Mouse (Mus musculus): Measurements from ENCODE around the gene Nap1l1. TPM values are rescaled to one million over a fixed set of nuclear protein-coding genes. Genes with fewer than 3 reads are reported as not detected.
A peak's percentile ranks its signal among the peaks of the same experiment; 100 is the strongest.
"Not testable (repeated sequence)": the region's sequence is repeated elsewhere in the genome, so short reads cannot be mapped to it uniquely, and the experiment has no call there.

Nap1l1 gene
- total RNA-seq, 1 experiment from 2014 or later = 307 TPM

DNA sequence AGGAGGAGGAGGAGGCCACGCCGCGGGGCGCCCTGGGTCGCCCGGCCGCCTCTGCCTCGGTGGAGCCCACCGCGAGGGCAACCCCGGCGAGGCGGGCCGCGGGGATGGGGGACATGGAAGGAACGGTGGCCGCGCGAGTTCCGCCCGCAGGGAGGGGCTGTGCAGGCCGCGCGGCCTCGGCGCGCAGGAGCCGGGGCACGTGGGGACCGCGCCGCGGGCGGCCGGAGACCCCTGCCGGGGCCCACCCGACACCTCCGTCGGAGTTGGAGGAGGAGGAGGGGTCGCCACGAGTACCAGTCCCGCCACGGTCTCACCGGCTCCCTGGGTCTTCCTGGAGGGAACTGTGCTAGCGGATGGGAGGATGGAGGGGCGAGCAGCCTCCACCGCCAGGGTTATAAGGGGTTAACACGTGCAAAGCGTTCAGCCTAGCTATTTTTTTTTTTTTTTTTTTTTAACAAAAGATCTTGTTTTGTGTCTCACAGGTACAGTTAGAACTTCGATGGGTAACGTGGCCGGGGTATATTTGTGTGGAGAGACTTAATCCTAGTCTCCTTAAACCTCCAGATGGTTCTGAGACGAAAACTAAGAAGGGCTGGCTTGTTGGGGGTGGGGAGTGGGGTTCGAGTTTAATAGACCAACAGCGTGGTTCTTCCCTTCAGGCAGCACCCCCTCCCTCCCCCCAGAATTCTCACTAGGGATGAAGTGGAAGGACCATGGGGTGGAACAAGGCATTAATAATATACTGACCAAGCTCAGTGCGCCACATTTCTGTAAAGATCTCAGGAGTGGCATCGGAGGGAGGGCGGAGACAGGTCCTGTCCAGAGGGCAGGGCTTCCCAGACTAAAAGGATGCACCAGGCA, 718 bp downstream of the Nap1l1 start:
- no peak for ATAC-seq (replicated peaks; ENCODE audit: insufficient number of reproducible peaks, low FRiP score, low TSS enrichment, poor library complexity, severe bottlenecking)

DNA sequence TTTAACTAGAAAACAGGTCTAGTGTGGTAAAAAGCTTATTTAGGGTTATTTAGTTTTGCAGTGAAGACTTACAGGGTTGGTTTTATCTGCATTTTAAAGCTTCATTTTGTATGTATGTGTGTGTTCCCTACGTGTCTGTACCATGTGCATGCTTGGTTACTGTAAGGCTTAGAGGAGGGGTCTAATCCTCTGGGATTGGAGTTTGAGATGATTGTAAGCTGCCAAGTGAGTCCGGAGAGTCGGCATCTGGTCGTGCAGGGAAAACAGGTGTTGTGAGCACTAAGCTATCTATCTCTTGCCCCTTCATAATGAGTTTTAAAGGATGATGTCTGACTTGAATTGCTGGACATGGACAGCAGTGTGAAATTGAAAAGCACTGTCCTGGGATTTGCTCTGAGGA, 3.3 kb downstream of the Nap1l1 start:
- no peak for ATAC-seq (replicated peaks; ENCODE audit: insufficient number of reproducible peaks, low FRiP score, low TSS enrichment, poor library complexity, severe bottlenecking)

DNA sequence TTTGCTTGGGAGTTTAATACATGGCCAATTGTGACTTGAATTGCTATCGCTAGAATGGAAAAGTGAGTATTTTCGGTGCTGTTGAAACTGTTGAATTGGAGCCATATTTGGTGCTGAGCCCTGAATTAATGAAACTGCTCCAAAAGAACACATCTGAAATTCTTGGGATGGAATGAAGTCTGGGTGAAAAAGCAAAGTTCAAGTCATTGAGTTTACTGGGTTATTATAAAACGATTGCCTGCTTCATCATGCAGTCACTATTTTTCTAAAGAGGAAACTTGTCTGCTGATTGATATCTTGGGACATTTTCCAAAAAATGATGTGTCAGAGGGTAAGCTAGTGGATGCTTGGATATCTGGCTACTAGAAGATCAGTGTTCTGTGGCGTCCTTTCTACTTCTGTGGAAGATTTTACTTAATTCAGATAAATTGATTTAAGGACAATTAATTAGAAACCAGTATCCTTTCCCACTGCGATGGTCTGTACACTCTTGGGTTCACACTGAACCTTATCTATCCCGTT, 4.0 kb downstream of the Nap1l1 start:
- ATAC-seq (replicated peaks; ENCODE audit: insufficient number of reproducible peaks, low FRiP score, low TSS enrichment, poor library complexity, severe bottlenecking) = no peak

DNA sequence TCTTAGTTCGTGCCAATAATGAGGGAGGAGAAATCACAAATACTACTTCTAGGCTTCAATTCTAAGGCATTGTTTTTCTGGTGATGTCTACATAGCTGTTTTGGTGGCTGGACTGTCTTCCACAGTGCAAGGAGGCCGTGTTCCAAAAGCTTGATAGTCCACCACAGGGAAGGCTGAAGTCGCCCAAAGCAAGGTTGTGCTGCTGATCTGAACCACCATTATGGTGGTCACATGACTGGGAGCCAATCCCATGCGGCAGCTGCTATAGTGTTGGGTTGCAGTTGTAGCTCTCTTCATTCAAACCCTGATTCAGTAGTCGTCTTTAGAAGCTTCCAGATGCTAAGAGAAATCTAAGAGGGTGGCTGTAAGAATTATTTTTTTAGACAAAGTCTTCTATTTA, 6.6 kb downstream of the Nap1l1 start:
- ATAC-seq (replicated peaks; ENCODE audit: insufficient number of reproducible peaks, low FRiP score, low TSS enrichment, poor library complexity, severe bottlenecking) = no peak

DNA sequence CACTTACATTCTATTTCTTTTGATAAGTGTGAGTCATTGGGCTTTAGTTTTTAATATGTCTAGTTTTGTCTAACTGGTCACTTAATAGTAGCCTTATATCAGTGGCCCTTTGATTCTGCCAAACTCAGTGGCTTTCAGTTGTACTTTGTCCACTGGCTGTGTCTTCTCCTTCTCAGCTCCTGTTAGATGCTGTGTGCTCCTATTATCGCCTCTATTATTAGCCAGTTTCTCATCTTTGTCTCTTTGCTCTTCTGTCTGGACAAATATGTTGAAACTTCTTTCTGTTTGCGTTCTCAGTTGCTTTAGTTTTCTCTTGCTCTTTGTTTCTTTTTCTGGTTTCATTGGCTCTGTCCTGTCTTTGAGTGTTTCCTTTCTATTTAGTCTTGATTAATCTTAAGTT, 9.6 kb downstream of the Nap1l1 start:
- no peak for ATAC-seq (replicated peaks; ENCODE audit: insufficient number of reproducible peaks, low FRiP score, low TSS enrichment, poor library complexity, severe bottlenecking)

DNA sequence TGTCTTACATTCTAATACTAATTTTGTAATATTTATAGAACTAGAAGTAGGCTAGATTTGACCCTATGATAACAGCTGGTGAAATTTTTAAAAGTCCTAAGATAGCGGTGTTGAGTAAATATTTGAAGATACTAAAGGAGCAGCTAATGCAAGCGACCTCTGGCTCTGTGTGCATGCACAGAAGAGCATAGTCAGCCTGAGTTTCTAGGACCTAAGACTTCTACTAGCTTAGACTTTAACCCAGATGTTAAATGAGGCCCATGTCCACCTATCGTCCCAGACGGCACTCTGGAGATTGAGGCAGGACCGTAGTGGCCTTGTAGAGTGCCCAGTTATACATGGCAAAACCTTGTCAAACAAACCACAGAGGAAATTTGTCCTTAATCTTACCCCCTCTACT, 11.1 kb downstream of the Nap1l1 start:
- ATAC-seq (replicated peaks; ENCODE audit: insufficient number of reproducible peaks, low FRiP score, low TSS enrichment, poor library complexity, severe bottlenecking) = no peak

DNA sequence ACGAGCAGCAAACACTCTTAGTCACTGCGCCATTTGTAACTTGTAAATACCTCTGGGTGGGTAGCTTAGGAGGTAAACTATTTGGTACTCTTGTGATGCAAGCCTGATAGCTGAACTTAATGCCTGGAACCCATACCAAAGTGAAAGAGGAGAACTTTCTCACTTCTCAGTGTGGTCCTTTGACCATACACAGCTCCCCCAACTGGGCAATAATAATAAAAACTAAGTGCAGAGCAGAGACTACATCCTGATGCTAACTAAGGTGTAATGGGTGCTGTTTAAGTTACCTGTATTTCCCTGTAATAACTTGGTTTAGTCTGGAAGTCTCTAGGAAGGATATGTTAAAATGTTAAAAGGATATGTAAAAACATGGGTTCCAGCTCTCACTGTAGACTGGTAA, 15.8 kb downstream of the Nap1l1 start:
- no peak for ATAC-seq (replicated peaks; ENCODE audit: insufficient number of reproducible peaks, low FRiP score, low TSS enrichment, poor library complexity, severe bottlenecking)

DNA sequence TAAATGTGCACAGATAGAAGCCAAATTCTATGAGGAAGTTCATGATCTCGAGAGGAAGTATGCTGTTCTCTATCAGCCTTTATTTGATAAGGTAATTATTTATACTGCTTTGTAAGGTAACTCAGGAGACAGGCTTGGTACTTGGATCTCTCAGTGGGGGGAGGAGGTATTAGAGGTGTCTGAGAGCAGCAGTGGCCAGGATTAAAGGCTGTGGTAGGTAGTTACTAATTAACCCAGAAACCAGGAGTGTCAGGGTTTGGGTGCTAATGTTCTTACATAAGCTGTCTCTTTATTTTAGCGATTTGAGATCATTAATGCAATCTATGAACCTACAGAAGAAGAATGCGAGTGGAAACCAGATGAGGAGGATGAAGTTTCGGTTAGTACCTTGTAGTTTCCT, 17.1 kb downstream of the Nap1l1 start:
- ATAC-seq (replicated peaks; ENCODE audit: insufficient number of reproducible peaks, low FRiP score, low TSS enrichment, poor library complexity, severe bottlenecking) = not testable (repeated sequence)

DNA sequence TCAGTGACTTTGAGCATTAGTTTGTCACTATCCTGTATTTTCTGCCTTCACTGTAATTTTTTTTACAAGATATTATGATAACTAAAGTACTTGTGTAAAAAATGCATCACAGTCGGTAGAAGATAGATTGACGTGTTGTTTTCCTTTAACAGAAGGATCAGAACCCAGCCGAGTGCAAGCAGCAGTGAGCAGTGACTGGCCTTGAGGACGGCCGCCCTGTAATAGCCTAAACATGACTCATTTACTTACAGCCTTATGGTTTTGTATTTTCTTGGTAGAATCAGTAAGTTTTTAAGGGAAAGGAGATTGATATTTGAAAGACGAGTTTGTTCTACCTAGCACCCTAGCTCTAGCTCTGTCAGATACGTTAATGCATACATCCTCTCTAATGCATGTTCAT, 22.9 kb downstream of the Nap1l1 start:
- ATAC-seq (replicated peaks; ENCODE audit: insufficient number of reproducible peaks, low FRiP score, low TSS enrichment, poor library complexity, severe bottlenecking) = no peak

DNA sequence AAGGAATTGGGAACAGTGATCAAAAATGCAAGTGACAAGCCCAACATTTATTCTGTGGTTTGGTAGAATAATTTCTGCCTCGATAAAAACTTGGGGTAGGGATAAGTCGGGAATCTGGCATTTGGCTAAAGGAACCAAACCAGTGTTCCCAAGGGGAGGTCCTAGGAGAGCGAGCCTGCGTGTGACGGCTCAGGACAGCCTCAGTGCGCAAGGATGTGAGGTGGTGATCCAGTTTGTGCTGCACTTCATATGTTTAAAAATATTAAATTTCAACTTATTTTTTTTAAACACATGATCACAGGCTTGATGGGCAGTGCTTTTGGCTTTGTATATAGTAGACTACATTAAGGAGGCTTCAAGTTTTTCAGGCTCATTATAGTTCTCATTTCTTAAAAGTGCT, 26.9 kb downstream of the Nap1l1 start:
- no peak for ATAC-seq (replicated peaks; ENCODE audit: insufficient number of reproducible peaks, low FRiP score, low TSS enrichment, poor library complexity, severe bottlenecking)

DNA sequence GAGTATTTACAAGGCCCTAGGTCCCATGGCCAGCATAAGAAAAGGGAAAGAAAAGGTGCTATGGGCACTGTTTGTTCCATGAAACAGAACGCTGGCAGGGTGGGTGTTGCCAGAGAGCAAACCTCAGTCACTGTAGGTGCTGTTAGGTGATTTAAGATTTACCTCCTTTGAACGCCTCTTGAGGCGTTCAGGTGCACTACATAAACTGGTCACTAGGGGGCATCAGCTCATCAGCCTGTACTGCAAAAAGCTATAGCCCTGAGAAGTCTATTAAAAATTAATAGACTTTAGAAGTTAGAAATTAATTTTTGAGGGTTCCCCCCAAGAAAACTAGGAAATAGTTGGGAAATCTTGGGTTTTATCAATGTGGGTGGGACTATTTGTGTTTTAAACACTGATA, 30.0 kb downstream of the Nap1l1 start:
- ATAC-seq (replicated peaks; ENCODE audit: insufficient number of reproducible peaks, low FRiP score, low TSS enrichment, poor library complexity, severe bottlenecking) = 0 out of 2 replicates have a peak, but pooled peaks have one; percentile 47

DNA sequence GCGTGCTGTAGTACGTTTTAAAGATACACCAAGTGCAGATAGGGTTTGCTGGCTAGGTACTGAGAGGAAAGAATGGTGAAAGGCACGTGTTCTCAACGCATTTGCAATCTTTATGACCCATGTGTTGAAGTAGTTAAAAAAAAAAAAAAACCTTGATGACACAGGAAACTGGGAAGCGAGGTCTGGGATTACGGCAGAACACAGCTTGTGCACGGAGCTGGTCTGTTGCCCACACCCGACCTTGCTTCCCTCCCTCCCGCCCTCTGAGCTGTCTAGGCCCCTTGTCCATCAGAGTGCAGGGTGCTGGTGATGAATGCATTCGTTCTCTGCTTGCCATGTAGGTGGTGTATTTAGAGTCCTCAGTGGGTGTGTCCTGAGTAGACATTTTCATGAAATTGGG, 30.7 kb downstream of the Nap1l1 start:
- ATAC-seq (replicated peaks; ENCODE audit: insufficient number of reproducible peaks, low FRiP score, low TSS enrichment, poor library complexity, severe bottlenecking) = no peak

DNA sequence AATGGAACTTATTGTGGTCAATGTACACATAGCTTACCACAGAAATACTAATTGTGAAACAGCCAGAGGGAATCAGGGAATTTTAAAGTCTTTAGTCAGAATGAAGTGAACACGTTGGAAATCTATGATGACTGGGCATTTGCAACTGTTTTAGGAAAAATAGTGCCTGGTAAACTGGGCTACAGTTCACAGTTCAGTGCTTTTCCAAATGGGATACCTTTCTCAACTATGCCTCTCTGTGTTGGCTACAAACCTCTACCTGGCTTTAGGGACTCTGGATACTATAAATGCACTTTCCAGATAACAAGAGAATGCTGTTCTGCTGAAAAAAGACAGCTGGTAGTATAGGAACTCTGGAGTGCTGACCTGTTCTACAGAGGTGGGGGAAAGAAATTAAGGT, 31.6 kb downstream of the Nap1l1 start:
- ATAC-seq (replicated peaks; ENCODE audit: insufficient number of reproducible peaks, low FRiP score, low TSS enrichment, poor library complexity, severe bottlenecking) = no peak

DNA sequence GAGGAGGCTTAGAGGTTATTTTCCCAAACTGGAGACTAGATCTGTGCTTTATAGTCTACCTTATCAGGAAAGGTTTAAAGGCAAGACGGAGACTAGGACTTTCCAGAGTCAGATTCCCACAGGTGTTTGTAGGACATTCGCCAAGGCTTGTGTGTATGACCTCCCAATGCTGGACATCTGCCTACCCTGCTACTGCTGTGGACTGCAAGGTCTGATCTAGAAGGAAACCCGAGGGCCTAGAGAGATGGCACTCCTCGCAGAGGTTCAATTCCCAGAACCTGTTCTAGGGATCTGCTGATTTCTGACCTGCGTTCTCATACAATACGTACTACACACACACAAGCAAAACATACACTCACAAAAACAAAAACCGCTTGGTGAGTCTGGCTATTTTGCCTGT, 32.4 kb downstream of the Nap1l1 start:
- no peak for ATAC-seq (replicated peaks; ENCODE audit: insufficient number of reproducible peaks, low FRiP score, low TSS enrichment, poor library complexity, severe bottlenecking)

DNA sequence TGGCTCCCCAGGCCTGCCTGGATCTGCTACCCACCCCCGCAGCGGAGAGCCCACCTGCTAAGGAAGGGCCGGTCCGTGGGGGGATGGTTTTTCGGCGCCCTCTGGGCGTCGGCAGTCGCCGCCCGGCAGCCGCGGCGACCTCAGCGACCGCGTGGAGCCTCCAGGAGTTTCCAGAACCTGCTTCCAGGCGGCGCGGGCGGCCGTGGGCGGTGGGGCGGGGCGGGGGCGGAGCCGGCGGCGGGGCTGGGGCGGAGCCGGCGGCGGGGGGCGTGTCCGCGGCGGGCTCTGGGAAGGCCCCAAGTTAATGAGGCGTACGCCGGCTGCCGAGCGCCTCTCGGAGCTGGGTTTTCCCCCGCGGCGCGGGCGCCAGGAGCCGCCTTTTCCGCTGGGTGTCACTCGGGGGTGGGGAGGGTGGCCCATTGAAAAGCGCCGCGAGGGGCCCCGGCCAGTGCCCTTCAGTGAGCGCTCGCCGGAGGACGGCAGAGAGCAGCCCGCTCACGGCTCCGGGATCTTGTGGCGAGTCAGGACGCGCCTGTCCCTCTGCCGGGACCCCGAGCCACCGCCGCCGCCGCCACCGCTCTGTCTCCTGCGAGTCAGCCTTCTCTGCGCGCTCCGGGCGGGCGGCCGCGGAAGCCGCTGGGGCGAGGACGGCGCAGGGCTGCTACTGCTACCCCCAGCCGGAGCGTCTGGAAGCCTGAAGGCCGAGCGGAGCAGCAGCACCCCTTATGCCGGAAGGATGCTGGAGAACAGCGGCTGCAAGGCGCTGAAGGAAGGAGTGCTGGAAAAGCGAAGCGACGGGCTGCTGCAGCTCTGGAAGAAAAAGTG, 33.3 kb downstream of the Nap1l1 start, which contains the start of gene Phlda1:
Gene Phlda1 (plus strand): TSS at position 186 of the 825 bp plus-strand sequence.
- ATAC-seq (replicated peaks; ENCODE audit: insufficient number of reproducible peaks, low FRiP score, low TSS enrichment, poor library complexity, severe bottlenecking) = peak; percentile 49

DNA sequence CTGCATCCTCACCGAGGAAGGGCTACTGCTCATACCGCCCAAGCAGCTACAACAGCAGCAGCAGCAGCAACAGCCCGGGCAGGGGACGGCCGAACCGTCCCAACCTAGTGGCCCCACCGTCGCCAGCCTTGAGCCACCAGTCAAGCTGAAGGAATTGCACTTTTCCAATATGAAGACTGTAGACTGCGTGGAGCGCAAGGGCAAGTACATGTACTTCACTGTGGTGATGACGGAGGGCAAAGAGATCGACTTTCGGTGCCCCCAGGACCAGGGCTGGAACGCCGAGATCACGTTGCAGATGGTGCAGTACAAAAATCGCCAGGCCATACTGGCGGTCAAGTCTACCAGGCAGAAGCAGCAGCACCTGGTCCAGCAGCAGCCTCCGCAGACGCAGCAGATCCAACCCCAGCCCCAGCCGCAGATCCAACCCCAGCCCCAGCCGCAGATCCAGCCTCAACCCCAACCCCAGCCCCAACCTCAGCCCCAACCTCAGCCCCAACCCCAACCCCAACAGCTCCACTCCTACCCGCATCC, 34.0 kb downstream of the Nap1l1 start:
- peak; percentile 21 for ATAC-seq (replicated peaks; ENCODE audit: insufficient number of reproducible peaks, low FRiP score, low TSS enrichment, poor library complexity, severe bottlenecking)

DNA sequence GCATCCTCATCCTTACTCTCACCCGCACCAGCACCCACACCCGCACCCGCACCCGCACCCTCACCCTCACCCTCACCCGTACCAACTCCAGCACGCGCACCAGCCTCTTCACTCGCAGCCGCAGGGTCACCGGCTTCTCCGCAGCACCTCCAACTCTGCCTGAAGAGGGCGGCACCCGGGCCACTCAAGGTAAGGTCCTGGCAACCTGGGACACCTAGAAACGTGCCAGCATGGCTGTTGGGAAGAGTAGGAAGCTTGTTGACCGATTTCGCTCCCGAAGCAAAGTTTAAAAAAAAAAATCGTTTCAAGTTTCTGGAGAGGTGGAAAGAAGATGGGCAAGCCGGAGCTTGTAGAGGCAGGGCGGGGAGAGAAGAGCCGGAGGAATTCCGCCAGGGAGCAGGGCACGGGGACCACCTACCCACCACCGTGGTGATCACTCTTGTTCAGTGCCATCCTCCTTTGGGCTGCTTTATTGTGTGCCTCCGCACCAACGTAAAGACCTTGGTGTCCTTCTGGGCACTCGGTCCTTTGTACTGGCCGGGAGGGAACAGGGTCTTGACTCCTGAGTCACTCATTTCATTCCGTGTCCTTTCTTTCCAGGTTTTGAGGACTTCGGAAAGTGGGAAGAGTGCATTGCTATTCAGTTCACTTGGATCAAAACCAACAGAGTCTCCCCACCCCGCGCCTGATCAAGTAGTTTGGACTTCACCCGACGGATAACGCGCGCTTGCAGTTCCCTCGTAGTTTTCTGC, 34.6 kb downstream of the Nap1l1 start:
- no peak for ATAC-seq (replicated peaks; ENCODE audit: insufficient number of reproducible peaks, low FRiP score, low TSS enrichment, poor library complexity, severe bottlenecking)

DNA sequence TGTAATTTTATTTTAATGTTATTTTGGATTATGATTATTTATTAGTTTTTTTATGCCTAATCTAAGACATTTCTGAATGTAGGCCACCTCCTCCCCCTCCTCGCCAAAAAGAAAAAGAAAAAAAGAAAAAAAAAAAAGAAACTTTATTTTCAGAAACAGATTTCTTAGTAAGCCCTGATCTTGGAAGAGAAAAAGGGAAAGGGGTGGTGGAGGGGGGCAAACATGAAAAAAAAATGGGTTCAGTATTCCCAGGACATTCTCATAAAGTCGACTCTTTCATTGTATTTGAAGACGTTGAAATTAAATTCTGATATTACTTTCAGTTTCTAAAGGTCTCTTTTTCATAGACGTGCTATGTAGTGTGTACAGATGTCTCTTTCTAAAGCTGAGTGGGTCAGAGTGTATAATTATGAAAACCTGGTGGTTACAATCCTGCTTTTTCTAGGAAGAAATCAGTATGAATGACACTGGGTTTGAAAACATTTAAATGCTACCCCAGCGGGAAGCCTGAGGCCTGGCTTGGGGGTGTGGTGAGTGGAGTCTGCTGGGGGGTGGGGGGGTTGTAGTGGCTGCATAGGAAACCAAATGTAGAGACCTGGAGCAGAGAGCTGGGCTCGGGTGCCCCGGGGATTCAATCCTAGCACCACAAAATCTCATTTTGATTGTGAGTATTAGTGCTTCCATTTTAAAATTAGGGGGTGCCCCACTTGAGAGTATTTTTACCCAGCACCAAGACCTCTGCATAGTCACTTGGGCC, 35.5 kb downstream of the Nap1l1 start:
- no peak for ATAC-seq (replicated peaks; ENCODE audit: insufficient number of reproducible peaks, low FRiP score, low TSS enrichment, poor library complexity, severe bottlenecking)

Data from monocyte, adult 5-6 weeks (primary cell).